Mouse (Mus musculus): ENCODE measurements at regions not wholly inside any gene's neighbourhood (a gene's known extent, or its start where the extent isn't known, plus 50 kb on each side); places are given as distances from the start of the nearest gene placed in this dataset.

DNA sequence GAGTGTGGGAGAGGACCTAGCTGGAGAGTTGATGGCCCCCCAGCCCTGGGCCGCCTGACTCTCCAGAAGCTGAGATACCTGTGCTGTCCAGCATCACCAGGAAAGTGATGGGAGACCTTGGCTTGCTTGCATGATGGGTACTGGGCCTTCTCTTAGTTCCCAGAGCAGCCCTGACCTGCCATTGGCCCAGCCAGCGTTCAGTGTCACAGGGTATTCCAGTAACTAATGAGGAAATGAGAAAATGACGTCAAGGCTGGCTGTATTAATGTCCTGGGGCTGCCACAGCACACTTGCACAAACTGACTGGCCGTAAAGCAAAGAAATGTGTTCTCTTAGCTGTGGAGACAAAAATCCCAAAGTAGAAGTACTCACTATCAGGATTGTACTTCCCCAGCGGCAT lies 307.5 kb downstream of the Tbc1d1 start:
- DNase-seq, result no peak

DNA sequence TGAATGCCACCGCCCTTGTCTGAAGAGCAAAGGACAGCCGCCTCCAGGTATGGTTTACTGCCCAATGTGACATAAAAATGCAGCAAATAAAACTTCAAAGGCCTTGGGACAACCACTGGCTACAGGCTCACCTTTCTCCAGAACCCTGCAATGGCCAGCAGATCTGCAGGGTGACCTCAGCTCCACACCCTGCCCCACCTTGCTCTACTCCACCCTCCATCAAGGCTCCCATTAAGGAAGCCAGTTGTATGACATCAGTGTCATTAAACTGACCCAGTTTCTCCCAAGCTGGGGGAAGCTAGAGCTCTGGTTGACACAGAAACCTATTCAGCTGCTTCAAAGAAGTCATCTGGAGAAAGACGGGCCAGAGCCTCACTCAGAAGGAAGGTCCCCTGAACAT lies 310.2 kb downstream of the Tbc1d1 start:
- no peak for DNase-seq

DNA sequence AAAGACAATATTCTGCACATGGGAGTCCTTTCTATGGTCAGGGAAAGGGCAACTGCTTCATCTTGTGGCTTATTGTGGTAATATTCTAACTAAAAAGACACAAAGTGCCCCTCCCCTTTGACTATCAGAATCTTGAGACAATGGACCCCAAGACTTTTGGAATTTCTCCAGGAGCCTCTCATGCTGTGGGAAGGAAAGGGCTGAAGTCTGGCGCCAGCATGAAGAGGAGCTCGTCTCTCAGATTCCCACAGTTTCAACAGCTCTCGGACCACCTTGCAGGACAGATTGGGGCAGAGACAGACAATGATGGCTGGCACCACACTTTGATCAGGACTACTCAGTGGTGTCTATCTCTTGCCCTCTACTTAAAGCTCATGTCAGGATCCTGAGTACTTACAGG lies 311.8 kb downstream of the Tbc1d1 start:
- no peak for DNase-seq

DNA sequence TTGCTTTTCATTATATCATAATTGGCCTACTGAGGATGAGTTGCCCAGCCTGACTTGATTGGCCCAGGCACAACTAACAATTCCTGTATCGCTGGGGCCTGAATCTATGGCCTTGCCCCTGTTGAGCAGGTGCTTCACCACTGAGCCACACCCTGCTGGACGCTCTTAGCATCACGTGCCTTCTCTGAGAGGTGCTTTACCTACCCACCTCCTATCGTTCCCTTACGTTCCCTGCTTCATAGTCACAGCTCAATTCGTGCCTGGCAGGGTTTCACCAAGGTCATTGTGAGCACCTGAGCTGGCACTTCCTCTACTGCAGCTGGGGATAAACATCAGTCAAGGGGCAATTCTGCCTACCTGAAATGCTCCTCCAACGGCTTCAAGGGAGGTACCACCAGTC lies 312.2 kb downstream of the Tbc1d1 start:
- no peak for DNase-seq

DNA sequence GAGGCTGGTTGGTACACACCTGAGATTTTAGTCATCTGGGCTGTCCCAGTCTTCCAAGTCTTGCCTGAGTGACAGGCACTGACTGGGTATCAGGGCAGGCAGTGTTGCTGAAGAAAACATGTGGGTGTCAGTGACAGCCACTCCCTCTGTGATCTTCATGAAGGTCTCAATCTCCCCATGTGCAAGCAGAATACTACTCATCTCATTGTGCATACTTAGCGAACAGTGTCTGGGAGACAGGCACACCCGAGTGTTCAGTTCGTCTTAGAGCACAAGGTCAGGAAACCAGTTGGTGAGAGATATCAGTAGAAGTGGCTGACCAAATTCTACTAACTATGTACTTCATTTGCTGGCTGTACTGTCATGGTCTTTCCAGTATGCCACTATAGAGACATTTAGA lies 315.9 kb downstream of the Tbc1d1 start:
- DNase-seq, result no peak

DNA sequence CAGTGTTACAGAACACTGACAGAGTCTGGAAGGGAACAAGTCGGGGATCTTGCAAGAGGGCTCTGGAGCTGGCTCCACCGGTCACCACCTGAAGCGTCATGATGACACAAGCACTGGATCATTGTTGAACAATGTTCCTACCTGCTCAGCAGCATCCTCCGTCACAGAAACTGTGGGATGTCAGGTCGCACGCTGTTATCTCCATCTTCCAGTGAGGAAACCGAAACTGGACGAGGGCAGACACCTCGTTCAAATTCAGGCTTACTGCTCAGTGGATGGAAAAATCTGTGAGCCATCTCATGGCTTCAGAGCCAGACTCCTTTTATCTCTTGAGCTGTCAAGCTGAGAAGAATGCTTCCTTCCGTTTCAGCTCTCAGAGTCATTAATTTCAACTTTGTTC lies 316.3 kb downstream of the Tbc1d1 start:
- no peak for DNase-seq

DNA sequence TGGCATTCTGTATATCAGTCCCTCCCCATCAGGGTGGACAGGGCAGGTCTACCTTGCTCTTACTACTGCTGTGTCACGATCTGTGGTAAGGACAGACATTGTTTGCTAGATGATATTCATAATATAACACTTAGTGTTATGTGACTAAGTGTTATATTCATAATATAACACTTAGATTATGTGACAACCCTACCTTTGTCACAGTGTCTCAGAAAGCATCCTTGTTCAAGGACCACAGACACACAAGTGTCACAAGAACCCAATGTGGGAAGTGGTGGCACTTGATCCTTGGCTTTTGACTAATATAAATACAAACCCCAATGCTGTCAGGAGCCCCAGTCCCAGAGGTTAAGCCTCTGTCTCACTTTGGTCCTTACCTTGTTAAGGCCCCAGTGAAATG lies 318.8 kb downstream of the Tbc1d1 start:
- no peak for DNase-seq

DNA sequence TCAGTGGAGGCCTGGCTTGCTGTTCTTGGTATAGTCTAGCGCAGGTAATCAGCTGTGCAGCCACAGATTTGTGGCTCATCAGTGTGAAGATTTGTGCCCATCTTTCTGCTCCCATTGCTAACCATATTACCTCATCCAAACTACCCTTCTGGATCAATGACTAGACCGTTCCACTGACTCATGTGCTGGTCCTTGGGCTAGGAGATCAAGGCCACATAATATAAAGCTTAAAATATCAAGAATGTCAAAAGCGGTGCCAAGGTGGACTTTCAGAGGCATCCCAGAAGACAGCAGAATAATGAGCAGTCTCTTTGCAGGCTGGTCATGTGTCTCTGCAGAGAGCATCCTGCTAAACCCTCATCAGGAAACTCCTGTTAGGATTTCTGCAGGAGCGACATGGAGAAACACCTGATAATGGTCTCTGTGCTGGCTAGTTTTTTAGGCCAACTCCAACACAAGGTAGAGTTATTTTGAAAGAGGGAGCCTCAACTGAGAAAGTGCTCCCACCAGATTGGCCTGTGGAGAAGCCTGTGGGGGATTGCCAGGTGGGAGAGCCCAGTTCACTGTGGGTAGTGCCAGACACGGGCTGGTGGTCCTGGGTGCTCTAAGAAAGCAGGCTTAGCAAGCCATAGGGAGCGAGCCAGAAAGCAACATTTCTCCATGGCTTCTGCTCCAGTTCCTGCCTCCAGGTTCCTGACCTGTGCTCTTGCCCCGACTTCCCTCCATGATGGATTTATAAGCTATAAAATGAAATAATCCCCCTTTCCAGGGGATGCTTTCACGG lies 319.8 kb downstream of the Tbc1d1 start:
- no peak for DNase-seq

DNA sequence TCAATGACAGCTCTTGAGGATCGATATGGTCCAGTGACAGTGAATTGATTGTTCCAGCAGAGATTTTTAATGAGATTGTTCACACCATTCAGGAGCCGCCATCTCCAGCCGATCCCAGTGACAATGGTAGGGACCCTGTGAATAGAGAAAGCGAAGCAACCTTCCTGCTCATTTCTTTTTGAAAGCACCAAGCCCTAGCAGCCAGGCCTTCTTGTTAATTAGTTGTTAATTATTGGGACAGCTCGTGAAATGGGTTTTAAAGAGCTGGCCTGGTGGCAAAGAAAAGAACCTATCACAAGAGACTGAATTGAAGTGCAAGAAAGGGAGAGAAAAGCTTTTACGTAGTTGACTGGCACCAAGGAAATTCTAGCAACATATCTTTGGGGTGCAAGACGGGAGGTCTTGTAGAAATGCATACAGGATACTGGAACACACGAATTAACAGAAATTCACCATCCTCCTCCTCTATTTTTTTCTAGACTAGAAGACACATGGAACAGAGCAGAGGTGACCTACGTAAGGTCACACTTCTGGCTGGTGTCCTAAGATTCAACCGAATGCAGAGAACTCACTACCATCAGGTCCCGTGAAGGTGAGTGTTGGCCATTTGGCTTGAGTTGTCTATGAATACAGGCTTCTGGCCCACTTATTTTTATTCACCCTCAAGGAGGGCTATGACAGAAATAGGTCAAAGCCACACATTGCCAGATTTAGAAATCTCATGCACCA lies 320.7 kb downstream of the Tbc1d1 start:
- DNase-seq, result no peak

DNA sequence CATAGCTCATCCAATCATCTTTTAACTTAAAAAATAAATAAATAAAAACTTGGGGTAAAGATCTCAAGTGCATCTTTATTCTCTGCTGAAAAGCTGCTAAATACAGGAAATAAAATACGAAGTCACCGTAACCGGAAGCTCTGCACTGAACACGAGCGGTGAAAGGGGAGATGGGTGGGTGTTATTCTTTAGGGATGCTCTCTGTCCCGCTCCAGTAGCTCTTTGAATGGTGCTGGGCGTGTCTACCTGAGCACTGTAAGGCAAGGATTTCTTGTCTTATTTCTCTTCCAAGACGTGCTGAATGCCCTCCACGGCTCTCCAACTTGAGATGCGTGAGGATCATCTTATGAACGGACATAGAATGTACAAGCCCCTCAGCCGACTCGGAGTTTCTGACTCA lies 322.0 kb downstream of the Tbc1d1 start:
- no peak for DNase-seq

DNA sequence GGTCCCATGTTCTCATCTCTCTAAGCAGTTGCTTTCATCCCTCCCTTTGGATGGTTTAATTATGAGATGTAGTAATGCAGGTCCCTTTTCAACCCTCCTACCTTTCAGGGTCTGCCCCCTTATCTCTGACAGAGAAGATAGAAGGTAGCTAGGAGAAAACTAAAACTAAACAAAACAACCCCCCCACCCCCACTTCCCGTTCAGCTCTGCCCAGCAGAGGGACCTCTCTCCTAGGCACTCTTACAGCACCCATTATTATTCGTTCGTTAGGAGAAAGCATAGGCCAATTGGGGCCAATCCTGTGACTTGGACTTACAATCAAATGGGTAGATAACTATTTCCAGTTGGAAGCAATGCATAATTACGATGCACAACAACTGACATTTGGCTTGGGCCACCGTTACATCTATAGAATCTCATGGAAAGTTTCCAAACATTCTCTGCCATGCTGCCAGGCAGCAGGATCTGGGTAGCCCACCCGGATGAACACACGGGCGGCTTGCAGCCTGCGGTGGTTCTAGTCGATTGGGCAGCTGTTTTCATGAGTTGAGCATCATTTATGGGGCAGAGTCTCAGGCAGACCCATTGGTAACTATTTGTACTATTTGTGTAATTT lies 322.6 kb downstream of the Tbc1d1 start:
- DNase-seq, result no peak

DNA sequence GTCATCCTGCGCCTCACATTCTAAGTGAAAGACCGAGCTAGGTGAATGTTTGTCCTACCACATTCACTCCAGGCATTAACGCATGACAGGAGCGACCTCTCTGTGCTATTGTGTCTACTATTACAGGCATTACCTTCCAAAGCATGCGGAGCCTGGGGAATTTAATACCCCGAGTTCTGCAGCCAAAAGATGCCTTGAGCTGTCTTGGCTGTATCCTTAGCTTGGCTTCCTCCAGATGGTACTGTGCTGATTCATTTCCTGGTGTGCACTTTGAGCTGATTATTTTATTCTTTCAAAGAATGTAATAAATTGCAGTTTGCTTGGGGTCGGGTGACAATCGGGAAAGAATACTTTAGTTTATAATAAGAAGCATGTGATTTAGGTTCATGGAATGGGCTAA lies 323.2 kb downstream of the Tbc1d1 start:
- DNase-seq, result peak in 1 of 2 experiments; percentile 7

DNA sequence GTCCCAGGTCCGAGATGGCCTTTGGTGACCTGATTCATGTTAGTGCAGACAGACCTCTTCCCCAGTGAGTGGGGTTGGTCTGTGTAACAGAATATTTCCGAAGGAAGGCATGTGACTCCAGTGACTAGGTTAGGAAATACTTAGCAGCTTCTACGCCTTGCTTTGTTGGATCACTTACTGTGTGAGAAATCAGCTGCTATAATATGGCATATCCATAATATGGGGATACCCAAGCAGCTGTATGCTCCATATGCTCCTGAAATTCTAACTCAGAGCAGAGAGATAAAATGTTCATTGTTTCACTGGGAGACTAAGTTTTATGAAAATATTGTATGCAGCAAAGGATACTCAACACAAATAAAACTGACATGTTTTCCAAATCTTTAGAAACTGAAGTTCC lies 318.1 kb upstream of the Klf3 start:
- DNase-seq, result no peak

DNA sequence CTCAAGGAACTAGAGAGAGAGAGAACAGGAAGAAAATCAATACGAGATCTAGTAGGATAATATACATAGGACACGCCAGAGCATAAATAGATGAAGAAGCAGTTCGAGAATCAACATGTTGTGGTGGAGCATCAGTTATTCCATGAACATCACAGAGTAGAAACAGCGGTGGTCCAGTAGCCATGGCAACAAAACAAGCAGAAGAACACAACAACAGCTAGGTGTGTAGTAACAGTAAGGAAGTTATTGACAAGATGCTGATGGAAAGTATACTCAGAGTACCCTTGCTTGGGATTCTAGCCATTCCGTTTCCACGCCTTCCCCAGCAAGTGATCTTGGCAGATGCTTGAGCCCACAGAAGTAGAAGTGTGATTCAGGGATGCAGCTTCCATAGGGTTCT lies 317.3 kb upstream of the Klf3 start:
- no peak for DNase-seq

DNA sequence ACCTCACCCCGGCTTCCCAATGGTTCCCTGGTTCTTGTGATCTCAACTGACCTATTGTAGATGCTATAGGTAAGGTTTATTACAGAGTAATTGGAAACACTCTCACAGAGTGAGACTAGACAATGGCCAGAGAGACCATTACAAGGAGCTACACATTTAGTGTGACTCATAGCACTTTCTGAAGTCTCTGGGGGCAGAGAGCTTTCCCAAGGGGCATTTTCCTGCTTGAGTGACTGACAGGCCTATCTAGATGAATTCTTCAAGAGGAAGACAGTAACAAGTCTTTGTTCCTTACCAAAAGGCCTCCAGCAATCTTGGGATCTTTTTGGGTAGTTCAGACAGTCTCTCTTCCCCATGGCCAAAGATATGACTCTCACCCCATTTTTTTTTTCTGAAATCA lies 316.4 kb upstream of the Klf3 start:
- no peak for DNase-seq

DNA sequence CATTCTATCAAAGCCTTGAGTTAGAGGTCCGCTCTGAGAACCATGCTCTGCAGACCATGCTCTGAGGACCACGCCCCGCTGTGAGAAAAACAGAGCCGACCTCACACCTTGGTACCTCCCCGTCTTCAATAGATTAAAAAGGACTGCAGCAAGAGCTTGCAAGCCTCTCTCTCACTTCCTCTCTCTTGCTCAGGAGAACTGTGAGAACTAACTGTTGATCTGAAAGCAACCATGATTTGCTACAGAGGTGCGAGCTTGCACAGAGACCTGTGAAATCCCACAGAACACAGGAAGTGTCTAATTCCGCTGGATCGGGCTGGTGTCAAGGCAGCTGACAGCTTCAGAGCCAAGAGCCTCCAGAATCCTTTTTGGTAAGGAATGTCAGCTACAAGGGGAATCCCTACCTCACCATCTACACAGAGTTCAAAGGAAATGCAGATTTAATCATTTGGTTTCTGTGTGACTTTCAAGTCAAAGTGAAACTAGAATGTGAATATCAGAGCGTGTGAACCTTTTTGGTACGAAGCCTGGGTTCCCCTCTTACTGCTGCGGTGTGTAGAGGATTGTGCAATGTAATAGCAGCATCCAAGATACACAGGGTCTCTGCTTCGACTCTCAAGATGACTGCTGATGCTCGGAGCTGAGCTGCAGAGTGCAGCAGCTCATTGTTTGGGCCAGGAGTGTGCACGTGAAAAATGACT lies 315.3 kb upstream of the Klf3 start:
- DNase-seq, result no peak

DNA sequence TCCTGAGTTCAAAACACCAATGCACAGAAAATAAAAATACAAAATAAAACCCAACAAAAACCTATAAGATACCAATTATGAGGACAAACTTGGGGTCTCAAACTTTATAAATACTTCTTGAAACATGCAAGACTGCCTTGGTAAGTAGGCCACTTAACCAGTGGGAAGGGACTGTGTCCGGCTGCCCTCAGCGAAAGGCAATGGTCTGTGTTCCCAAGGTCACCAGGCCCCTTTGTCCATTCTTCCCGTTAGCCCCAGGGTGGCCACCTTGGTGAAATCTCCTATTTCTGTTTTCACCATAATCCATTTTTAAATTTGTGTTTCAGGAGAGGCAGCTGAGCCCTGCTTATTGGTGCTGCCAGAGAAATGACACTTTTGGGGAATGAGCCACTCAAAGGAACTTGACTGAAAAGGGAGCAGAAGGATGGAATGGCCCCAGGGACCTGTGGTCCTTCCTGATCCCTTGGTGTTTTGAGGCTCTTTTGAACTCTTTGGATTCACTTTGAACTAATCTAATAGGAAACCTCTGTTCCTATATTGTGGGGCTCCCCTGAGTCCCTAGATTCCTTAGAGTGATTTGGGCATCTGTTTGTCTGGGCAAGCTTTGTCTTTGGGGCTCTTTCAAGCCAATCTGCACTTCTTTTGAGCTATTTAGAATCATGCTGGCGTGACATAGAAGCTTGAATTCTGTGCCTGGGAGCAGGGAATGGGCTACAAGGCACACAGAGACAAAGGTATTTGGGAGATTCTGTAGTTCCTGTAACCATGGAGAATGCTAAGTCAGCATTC lies 313.3 kb upstream of the Klf3 start:
- DNase-seq, result no peak

DNA sequence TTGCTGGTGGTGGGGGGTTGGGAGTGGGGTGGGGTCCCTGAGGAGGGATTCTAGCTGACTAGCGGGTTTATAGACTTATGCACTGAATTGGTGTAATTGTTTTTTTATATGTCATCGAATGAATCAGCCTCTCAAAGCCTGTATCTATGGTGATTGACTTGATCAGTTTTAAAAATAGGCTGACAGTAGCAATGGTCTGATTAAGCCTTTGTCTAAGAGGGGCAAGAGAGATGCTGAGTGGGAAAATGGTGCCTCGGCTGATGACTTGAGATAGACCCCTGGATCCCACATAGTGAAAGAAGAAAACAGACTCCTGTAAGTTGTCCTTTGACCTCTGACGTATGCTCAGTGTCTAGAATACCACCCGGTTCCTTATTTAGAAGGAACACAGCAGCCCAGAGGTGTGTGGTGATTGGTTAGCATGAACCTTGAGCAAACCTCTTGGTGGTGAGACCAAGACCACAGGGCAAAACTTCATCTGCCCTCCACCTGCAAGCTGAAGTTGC lies 312.7 kb upstream of the Klf3 start:
- DNase-seq, result no peak

DNA sequence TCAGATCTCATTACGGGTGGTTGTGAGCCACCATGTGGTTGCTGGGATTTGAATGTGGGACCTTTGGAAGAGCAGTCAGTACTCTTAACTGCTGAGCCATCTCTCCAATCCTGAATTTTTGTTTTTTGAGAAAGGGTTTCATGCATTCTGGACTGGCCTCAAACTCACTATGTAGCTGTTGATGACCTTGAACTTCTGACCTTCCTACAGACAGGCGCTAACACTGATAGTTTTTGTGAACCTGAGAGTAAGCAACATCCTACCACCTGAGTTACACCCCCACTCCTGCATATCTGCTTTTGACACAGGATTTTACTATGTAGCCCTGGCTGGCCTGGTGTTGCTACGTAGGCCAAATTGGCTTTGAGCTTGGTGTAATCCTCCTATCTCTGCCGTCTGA lies 308.8 kb upstream of the Klf3 start:
- no peak for DNase-seq

DNA sequence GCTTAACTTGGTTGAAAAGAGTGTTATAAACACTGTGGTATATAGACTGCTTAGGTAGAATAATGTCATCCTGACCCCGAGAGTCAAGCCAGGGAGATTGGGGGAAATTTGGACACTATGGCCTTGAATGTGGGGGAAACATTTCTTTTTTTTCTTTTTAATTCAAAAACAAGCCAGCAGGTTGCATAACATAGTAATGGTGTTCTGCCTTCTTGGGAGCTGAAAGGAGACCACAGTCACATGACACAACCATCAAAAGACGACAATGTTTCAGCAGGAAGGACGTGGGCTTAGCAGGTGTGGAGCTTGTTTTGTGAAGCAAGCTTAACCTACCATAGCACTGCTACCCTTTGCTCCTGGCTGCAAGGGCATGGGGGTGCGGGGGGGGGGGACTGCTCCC lies 306.3 kb upstream of the Klf3 start:
- DNase-seq, result no peak

DNA sequence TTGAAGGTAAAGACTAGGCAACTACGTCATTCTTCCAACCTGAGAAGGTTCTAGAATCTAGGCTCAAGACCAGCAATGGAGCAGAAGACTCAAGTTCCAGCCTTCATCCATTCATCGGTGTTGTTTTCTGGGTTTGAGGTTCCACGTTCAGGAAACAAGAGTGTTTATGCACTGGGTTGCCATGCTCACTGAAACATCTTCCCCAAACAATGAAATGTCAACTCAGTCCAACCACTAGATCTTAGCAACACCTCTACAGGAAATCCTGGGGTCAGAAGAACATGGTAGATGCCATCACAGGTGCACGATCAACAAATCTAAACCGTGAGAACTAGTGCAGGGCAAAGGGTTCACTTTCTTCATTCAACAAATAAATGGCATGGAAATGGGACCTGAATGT lies 304.8 kb upstream of the Klf3 start:
- no peak for DNase-seq

DNA sequence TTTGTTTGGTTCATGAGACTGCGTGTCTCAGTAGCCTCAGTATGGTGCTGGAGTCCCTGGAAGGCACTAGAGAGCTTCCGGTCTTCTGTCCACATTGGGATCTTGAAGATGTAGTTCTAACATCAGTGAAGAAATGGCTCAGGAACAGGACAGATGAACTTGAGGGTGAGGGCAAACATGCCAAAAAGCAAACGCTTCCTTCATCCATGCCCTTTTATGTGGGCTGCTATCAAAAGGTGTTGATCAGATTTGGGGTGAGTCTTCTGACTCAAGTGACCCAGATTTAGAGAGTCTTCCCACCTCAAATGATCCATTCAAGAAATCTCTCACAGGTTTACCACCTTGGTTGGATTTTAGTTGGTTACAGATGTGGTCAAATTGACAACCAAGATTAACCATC lies 304.1 kb upstream of the Klf3 start:
- no peak for DNase-seq

Measured in layer of hippocampus, postnatal 36 days (tissue).